Comparison of ENCODE assay signal across 8 mouse cellular contexts in genomic region chr7:62232076-62232475, GRCm38 (mm10).
A peak's percentile ranks its signal among the peaks of the same experiment; 100 is the strongest.
DNase-seq lines count a peak whose midpoint lies in the region; ATAC-seq and TF ChIP-seq lines count a peak whose summit lies in the region.
"Had no signal": no experiment of that assay in that cellular context is flagged by ENCODE, and none has a peak within 500 bp of the region (broad histone marks: within the 10 kb centered on the region; RNA-seq: fewer than 3 reads in every experiment).

No protein-coding gene starts in this region.

- H3K9me3 ChIP-seq in hindbrain, embryonic 14.5 days (ENCODE audit: control insufficient read depth, low read length), result no peaks in the 10 kb centered on the region
- H3K9me3 ChIP-seq in hindbrain, postnatal 0 days (ENCODE audit: low read length), result no peaks in the 10 kb centered on the region
- H3K9me3 ChIP-seq in embryonic facial prominence, embryonic 12.5 days, result no peaks in the 10 kb centered on the region
- no peaks in the 10 kb centered on the region; the same call in none of the 2 replicates for H3K9me3 ChIP-seq in midbrain, embryonic 16.5 days (replicated peaks; ENCODE audit: control insufficient read depth, low read length, poor library complexity, severe bottlenecking)

- ATAC-seq in hindbrain, embryonic 14.5 days (ENCODE audit: low FRiP score), result no peak
- no peak for ATAC-seq in hindbrain, postnatal 0 days
- no peak for ATAC-seq in embryonic facial prominence, embryonic 12.5 days (ENCODE audit: insufficient number of reproducible peaks, insufficient read depth, low FRiP score, low TSS enrichment)
- no peak for ATAC-seq in midbrain, embryonic 16.5 days

- H3K27ac ChIP-seq in hindbrain, embryonic 14.5 days, result peak overlapping the region; percentile 40
- no peak overlapping the region for H3K27ac ChIP-seq in hindbrain, postnatal 0 days
- peak overlapping the region; percentile 73 for H3K27ac ChIP-seq in embryonic facial prominence, embryonic 12.5 days
- H3K27ac ChIP-seq in midbrain, embryonic 16.5 days (ENCODE audit: low read length), result peak overlapping the region; percentile 70

- no peaks in the 10 kb centered on the region for H3K27me3 ChIP-seq in hindbrain, embryonic 14.5 days (ENCODE audit: control insufficient read depth, insufficient read depth, low read length)
- H3K27me3 ChIP-seq in hindbrain, postnatal 0 days (ENCODE audit: insufficient read depth, low read length), result no peaks in the 10 kb centered on the region
- H3K27me3 ChIP-seq in embryonic facial prominence, embryonic 12.5 days, result no peaks in the 10 kb centered on the region
- no peaks in the 10 kb centered on the region for H3K27me3 ChIP-seq in midbrain, embryonic 16.5 days (ENCODE audit: control insufficient read depth, insufficient read depth, low read depth, low read length)

- no peaks in the 10 kb centered on the region; the same call in 1 of the 2 replicates for H3K4me1 ChIP-seq in hindbrain, embryonic 14.5 days (replicated peaks; ENCODE audit: control insufficient read depth, insufficient read depth, low read length)
- no peaks in the 10 kb centered on the region for H3K4me1 ChIP-seq in hindbrain, postnatal 0 days (ENCODE audit: insufficient read depth, low read length)
- no peaks in the 10 kb centered on the region for H3K4me1 ChIP-seq in embryonic facial prominence, embryonic 12.5 days
- H3K4me1 ChIP-seq in midbrain, embryonic 16.5 days (ENCODE audit: control insufficient read depth, insufficient read depth, low read length), result peaks cover 14% of the 10 kb centered on the region

- 62% methylated on average over 5 of the region's 5 CpGs for WGBS in hindbrain, embryonic 14.5 days
- WGBS in hindbrain, postnatal 0 days, result 59% methylated on average over 5 of the region's 5 CpGs
- whole genome bisulfite sequencing in embryonic facial prominence, embryonic 12.5 days, result 39% methylated on average over 5 of the region's 5 CpGs
- 61% methylated on average over 5 of the region's 5 CpGs for WGBS in midbrain, embryonic 16.5 days

- no peak overlapping the region for H3K4me2 ChIP-seq in hindbrain, embryonic 14.5 days (replicated peaks)
- H3K4me2 ChIP-seq in hindbrain, postnatal 0 days (ENCODE audit: low read depth, low read length), result no peak overlapping the region
- peak overlapping the region; percentile 35; the same call in 1 of the 2 replicates for H3K4me2 ChIP-seq in embryonic facial prominence, embryonic 12.5 days (replicated peaks)
- H3K4me2 ChIP-seq in midbrain, embryonic 16.5 days (ENCODE audit: low read length), result no peak overlapping the region; the same call in 1 of the 2 replicates

- H3K9ac ChIP-seq in hindbrain, embryonic 14.5 days, result no peak overlapping the region
- H3K9ac ChIP-seq in hindbrain, postnatal 0 days (replicated peaks; ENCODE audit: low read length), result no peak overlapping the region
- no peak overlapping the region for H3K9ac ChIP-seq in embryonic facial prominence, embryonic 12.5 days
- H3K9ac ChIP-seq in midbrain, embryonic 16.5 days (ENCODE audit: low read depth, low read length), result 0 out of 2 replicates have a peak overlapping the region, but pooled peaks have one; percentile 16

- no peak overlapping the region for H3K4me3 ChIP-seq in hindbrain, embryonic 14.5 days (replicated peaks; ENCODE audit: low read length)
- no peak overlapping the region for H3K4me3 ChIP-seq in hindbrain, postnatal 0 days (ENCODE audit: low read length)
- H3K4me3 ChIP-seq in embryonic facial prominence, embryonic 12.5 days, result no peak overlapping the region
- H3K4me3 ChIP-seq in midbrain, embryonic 16.5 days (ENCODE audit: low read depth, low read length), result no peak overlapping the region

- TF ChIP-seq CTCF in hindbrain, postnatal 0 days (IDR thresholded peaks at IDR 0.05; ENCODE audit: low read depth), result no peak

- H3K36me3 ChIP-seq in hindbrain, embryonic 14.5 days (replicated peaks; ENCODE audit: control insufficient read depth, insufficient read depth), result no peaks in the 10 kb centered on the region
- H3K36me3 ChIP-seq in hindbrain, postnatal 0 days (ENCODE audit: insufficient read depth, low read length), result no peaks in the 10 kb centered on the region
- no peaks in the 10 kb centered on the region for H3K36me3 ChIP-seq in embryonic facial prominence, embryonic 12.5 days
- H3K36me3 ChIP-seq in midbrain, embryonic 16.5 days (ENCODE audit: control insufficient read depth, insufficient read depth, low read length), result no peaks in the 10 kb centered on the region

- DNase-seq in hindbrain, embryonic 14.5 days (ENCODE audit: low spot score), result no peak
- no peak for DNase-seq in hindbrain, postnatal 0 days (ENCODE audit: low spot score)
- peak; percentile 2 for DNase-seq in R1 (ENCODE audit: low read depth, low spot score)
- no peak for DNase-seq in cerebellum, adult 8-10 months
- no peak for DNase-seq in yolk sac, embryonic 10.5 days (ENCODE audit: low spot score)
- DNase-seq: kidney, adult 8-10 months had no signal
